Mouse (Mus musculus): ENCODE measurements around the gene Astn1.

DNA sequence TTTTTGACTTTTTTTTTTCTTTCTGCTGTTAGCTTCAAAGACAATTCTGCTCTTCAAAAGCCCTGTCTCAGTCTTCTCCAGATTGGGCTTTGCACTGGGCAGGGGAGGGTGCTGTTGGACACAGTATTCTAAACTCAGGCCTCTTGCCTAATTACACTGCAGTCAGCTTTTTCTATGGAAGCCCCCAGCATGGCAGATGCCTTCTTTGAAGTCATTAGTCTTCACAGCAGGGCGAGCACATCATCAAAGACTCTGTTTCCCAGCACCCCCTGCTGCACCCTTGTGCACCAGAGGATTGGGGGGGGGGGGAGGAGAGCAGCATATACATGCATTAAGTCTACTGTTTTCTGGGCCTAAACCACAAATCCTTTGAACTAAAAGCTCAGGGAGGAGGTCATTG, 174.8 kb downstream of the Astn1 start:
- no peak for TF ChIP-seq CTCF (IDR thresholded peaks at IDR 0.05; ENCODE audit: low read depth)
- no peak for TF ChIP-seq EP300 (IDR thresholded peaks at IDR 0.05; ENCODE audit: low read depth)
